Mouse (Mus musculus): ENCODE data around the gene Gm17490.
"Not testable (repeated sequence)": the region's sequence is repeated elsewhere in the genome, so short reads cannot be mapped to it uniquely, and the experiment has no call there.

Gm17490 gene

GRCm38 (mm10) chr2:11635035-11635434 is 9.0 kb upstream of the Gm17490 start:
- DNase-seq (ENCODE audit: low spot score in 2 of 2): no peak

GRCm38 (mm10) chr2:11623726-11624125 is 2.3 kb downstream of the Gm17490 start:
- no peak for DNase-seq (ENCODE audit: low spot score in 2 of 2)

GRCm38 (mm10) chr2:11623173-11623572 is 2.9 kb downstream of the Gm17490 start:
- no peak for DNase-seq (ENCODE audit: low spot score in 2 of 2)

- DNase-seq (ENCODE audit: low spot score in 2 of 2): no peak
Observed at GRCm38 (mm10) chr2:11619598-11619997, 6.5 kb downstream of the Gm17490 start.

GRCm38 (mm10) chr2:11616846-11617245 is 9.2 kb downstream of the Gm17490 start:
- DNase-seq (ENCODE audit: low spot score in 2 of 2): no peak

DNA sequence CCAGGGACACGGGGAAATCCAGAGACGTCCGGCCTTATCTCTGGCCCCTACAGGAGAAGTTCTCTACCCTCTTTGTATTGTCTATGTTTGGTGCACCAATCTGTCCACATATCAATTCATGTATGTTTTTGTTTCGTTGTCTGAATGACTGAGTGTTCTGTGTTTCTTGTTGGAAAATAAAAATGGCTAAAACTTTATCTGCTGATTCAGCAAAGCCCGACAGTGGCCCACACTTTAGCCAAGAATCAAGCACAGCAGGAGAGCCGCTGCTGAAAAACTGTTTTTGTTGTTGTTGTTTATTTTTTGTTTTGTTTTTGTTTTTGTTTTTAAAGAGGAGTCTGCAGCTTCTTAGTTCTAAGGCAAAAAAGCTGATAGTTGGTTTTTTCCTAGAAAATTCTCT is 13.1 kb downstream of the Gm17490 start:
- DNase-seq (ENCODE audit: low spot score in 2 of 2): not testable (repeated sequence)

GRCm38 (mm10) chr2:11606718-11607117 is 19.3 kb downstream of the Gm17490 start:
- DNase-seq (ENCODE audit: low spot score in 2 of 2): not testable (repeated sequence)

- no peak for DNase-seq (ENCODE audit: low spot score in 2 of 2)
Observed at GRCm38 (mm10) chr2:11604911-11605310, 21.2 kb downstream of the Gm17490 start.

DNA sequence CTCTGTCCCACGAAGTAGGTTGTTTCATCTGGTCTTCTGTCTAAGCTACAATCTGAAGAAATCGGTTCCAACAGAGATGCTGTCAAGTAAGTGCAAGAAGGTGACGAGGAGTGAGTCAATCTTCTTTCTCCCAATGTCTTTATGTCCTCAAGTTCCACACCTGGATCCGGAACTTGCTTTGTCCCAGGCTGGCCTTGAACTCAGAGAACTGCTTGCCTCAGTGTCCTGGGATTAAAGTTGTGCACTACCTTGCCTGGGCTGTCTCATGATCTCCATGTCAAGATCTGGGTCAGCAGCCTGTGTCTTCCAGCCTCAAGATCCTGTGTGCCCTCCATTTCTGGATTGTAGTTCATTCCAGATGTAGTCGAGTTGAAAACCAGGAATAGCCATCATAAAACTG is 22.0 kb downstream of the Gm17490 start, which contains the start of gene Rbm17:
TSS of gene Rbm17 (minus strand) at position 101 of the 400 bp plus-strand sequence.
- DNase-seq (ENCODE audit: low spot score in 2 of 2): no peak

DNA sequence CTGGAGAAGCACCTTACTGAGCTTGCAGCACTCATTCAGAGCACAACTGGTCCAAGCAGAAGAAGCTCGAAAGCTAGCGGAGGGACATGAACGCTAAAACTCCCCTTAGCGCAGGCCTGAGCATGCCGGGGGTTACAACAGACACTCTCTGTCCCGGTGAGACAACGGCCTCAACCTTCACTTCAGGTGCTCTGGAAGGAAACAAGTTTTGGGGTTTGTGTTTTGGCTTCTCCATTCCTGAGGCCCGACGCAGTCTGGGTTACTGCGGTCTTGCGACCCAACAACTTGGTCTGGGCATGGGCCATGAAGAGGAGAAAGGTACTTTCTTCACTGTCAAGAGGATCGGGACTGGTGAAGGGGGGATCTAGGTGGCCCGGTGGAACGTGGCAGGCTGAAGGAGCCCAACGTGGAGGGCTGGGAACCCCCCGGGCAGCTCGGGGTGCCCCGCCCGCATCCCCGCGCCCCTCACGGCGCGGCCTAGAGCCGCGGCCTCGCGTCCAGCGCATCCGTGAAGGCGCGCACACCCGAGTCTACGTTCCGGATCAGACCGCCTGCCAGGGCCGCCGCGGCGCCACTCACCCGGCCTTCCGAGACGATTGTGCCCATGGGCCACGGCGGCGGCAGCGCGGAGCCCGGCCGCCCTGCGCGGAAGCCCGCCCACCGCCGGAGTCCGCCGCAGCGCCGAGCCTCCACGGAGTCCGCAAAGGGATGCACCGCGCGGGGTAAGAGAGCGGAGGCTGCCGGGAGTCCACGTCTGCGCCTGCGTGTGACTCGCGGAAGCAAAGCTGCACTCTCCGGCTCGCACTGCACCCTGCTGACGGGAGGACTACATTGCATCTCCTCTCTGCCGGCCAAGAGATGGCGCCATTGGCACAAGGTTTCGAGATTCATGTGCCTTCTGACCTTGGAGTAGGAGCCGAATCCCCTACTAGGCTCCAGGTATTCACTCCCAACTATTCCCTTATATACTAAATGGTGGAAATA is 23.3 kb downstream of the Gm17490 start:
- peak; percentile 84 to 97 for DNase-seq (ENCODE audit: low spot score in 2 of 2)

- no peak for DNase-seq (ENCODE audit: low spot score in 2 of 2)
Observed at GRCm38 (mm10) chr2:11601795-11602194, 24.3 kb downstream of the Gm17490 start.

- DNase-seq (ENCODE audit: low spot score in 2 of 2): no peak
Observed at GRCm38 (mm10) chr2:11597906-11598305, 28.2 kb downstream of the Gm17490 start.

DNA sequence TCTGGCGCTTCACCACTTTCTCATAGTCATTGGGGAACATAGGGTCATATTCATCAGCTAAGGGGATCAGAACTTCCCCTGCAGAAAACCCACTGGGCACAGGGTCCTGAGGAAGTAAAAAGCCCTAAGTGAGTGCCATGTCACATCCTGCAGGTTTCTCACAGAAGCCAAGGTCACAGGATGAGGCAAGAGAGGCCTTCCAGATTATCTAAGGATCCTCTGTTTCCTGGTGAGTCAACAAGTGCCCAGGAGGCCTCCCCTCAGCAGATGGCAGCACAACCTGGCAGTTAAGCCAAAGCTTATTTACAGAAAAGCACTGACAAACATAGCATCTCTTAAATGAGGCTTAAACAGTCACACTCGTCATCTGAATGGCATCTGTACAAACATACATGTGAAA is 29.4 kb downstream of the Gm17490 start:
- DNase-seq (ENCODE audit: low spot score in 2 of 2): no peak

DNA sequence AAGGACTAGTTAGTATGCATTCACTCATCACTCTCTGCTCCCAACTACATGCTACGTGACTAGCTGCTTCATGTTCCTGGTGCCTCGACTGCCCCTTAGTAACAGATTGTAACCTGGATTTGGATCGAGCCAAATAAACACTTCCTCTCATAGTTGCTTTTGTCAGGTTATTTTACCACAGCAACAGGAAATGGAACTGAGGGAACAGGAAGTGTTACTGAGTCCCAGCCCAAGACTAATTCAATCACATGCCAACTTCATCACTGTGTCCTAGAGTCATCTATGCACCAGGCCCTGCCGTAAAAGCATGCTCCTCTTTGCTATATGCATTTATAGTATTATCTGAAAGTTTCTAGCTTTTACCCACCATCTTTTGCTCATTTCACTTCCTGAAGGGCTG is 38.1 kb downstream of the Gm17490 start:
- DNase-seq (ENCODE audit: low spot score in 2 of 2): no peak

DNA sequence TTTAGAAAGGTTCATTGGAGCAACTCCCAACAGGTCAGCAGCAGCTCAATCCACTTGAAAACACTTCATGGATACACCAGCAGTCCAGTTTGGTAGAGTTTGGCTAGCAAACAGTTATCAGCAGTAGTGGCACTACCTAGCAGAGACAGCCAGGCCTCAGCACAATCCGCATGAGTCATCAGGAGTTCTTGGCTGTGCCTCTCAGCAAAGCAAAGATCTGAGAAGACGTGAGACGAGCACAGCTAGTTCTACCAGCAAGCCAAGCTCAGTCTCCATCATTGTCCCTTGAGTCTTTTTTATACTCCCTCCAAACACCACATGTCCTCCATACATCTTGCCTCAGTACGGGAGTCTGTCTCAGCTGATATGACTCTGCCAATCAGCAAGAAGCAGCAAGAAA is 46.7 kb downstream of the Gm17490 start:
- no peak for DNase-seq (ENCODE audit: low spot score in 2 of 2)

DNA sequence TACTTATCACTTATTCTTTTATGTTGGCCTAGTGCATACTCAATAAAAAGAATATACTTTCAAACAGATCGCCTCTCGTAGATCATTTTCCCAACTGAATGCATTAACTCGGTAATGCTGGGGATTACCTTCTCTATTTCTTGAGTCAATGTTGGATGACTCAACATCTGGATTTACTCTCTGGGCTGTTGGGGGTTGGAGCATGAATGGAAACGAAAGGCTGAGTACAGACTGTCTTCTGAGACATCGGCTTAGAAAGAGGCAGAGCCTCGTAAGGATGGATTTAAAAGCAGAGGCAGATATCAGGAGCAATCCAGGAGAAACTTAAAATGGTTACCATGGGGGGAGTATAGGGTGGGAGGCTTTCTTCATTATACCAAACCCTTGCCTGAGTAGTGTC is 47.9 kb downstream of the Gm17490 start:
- no peak for DNase-seq (ENCODE audit: low spot score in 2 of 2)

Data from left cerebral cortex, adult 9 months (tissue).